Mouse (Mus musculus): ENCODE measurements around the gene Plscr2.

DNA sequence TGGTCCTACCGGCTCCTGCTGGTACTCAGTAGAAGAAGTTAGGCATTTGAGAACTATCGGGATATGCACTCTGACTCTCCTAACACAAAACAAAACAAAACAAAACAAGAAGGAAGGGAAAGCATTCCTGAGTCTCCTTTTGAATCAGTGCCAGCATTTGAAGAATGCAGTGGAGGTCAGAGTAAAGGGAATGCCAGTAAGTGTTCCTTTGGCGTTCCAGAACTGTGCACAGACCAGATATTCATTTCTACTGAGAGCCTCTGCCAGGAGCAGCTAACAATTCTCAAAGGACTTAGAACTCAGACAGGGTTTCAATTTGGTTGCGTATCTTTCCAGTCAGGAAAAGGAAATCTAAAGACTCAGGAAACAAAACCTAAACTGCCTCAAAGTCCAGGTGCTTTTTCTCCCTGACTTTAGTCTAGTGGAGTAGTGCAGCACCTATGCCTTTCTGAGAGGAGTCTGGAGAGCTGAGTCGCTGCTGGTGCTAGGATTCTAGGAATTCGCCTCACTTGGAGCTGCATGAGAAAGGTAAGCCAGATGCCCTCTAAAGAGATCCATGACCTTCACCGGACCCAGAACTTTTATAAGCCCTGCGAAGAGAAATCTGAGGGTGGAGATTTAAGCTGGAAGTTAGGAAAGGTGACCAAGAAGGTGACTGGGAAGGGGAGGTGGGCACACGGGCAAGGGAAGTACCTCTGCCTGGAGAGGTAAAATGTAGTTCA lies at the start of gene Plscr2:
- TF ChIP-seq CTCF (IDR thresholded peaks at IDR 0.05; ENCODE audit: low read depth, low read length), result no peak
- no peak for TF ChIP-seq TAL1 (conservative IDR thresholded peaks at IDR 0.05; ENCODE audit: low read depth, low read length)
- no peak for TF ChIP-seq POLR2AphosphoS5 (IDR thresholded peaks at IDR 0.05; ENCODE audit: insufficient replicate concordance, low read depth, low read length)
- no peak for TF ChIP-seq GATA1 (IDR thresholded peaks at IDR 0.05; ENCODE audit: borderline replicate concordance, low read length)
- no peak for TF ChIP-seq GATA2 (IDR thresholded peaks at IDR 0.05; ENCODE audit: borderline replicate concordance, low read depth, low read length)
